Mouse (Mus musculus): ENCODE measurements at regions not wholly inside any gene's neighbourhood (a gene's known extent, or its start where the extent isn't known, plus 50 kb on each side); places are given as distances from the start of the nearest gene placed in this dataset.
A peak's percentile ranks its signal among the peaks of the same experiment; 100 is the strongest.

GRCm38 (mm10) chr2:93135324-93135723 is 52.0 kb upstream of the Trp53i11 start:
- intact Hi-C loops (cut with DNase I): loop anchor here (2.0 to 10.0 kb wide), 3 partner anchors 27 to 129 kb away; partner anchors contain the start of gene Trp53i11
- no peak for DNase-seq

- no peak for DNase-seq
- intact Hi-C loops (cut with DNase I): loop anchor here (10.0 kb wide), 1 partner anchor 131 kb away; no protein-coding TSS in a partner anchor
Observed at GRCm38 (mm10) chr2:93133301-93133971, 53.9 kb upstream of the Trp53i11 start.

GRCm38 (mm10) chr2:93131825-93132623 is 55.3 kb upstream of the Trp53i11 start:
- intact Hi-C loops (cut with DNase I): loop anchor here (10.0 kb wide), 1 partner anchor 133 kb away; no protein-coding TSS in a partner anchor
- peak; percentile 71 to 77 for DNase-seq

- intact Hi-C loops (cut with DNase I): loop anchor here (10.0 kb wide), 1 partner anchor 134 kb away; no protein-coding TSS in a partner anchor
- no peak for DNase-seq
Observed at GRCm38 (mm10) chr2:93131236-93131635, 56.1 kb upstream of the Trp53i11 start.

GRCm38 (mm10) chr2:93129176-93129575 is 58.2 kb upstream of the Trp53i11 start:
- intact Hi-C loops (cut with DNase I): no loop called here
- no peak for DNase-seq

GRCm38 (mm10) chr2:93126595-93127165 is 60.7 kb upstream of the Trp53i11 start:
- DNase-seq: peak; percentile 77 to 83
- intact Hi-C loops (cut with DNase I): loop anchor here (2.0 kb wide), 1 partner anchor 16 kb away; no protein-coding TSS in a partner anchor

GRCm38 (mm10) chr2:93126112-93126511 is 61.2 kb upstream of the Trp53i11 start:
- intact Hi-C loops (cut with DNase I): loop anchor here (2.0 kb wide), 1 partner anchor 17 kb away; no protein-coding TSS in a partner anchor
- no peak for DNase-seq

- no peak for DNase-seq
- intact Hi-C loops (cut with DNase I): loop anchor here (5.0 kb wide), 1 partner anchor 48 kb away; no protein-coding TSS in a partner anchor
Observed at GRCm38 (mm10) chr2:93124866-93125467, 62.4 kb upstream of the Trp53i11 start.

GRCm38 (mm10) chr2:93123829-93124228 is 63.5 kb upstream of the Trp53i11 start:
- no peak for DNase-seq
- intact Hi-C loops (cut with DNase I): loop anchor here (5.0 kb wide), 1 partner anchor 47 kb away; no protein-coding TSS in a partner anchor

- intact Hi-C loops (cut with DNase I): loop anchor here (5.0 kb wide), 1 partner anchor 43 kb away; no protein-coding TSS in a partner anchor
- no peak for DNase-seq
Observed at GRCm38 (mm10) chr2:93120386-93120785, 67.0 kb upstream of the Trp53i11 start.

GRCm38 (mm10) chr2:93119001-93119400 is 68.3 kb upstream of the Trp53i11 start:
- DNase-seq: no peak
- intact Hi-C loops (cut with DNase I): no loop called here

GRCm38 (mm10) chr2:93115303-93115702 is 69.3 kb upstream of the Prdm11 start:
- DNase-seq: no peak
- intact Hi-C loops (cut with DNase I): no loop called here

GRCm38 (mm10) chr2:93113929-93114328 is 68.0 kb upstream of the Prdm11 start:
- intact Hi-C loops (cut with DNase I): no loop called here
- DNase-seq: no peak

GRCm38 (mm10) chr2:93112320-93112719 is 66.4 kb upstream of the Prdm11 start:
- DNase-seq: no peak
- intact Hi-C loops (cut with DNase I): no loop called here

GRCm38 (mm10) chr2:93110898-93111297 is 64.9 kb upstream of the Prdm11 start:
- intact Hi-C loops (cut with DNase I): no loop called here
- no peak for DNase-seq

- no peak for DNase-seq
- intact Hi-C loops (cut with DNase I): no loop called here
Observed at GRCm38 (mm10) chr2:93106581-93106980, 60.6 kb upstream of the Prdm11 start.

- intact Hi-C loops (cut with DNase I): no loop called here
- DNase-seq: no peak
Observed at GRCm38 (mm10) chr2:93101991-93102390, 56.0 kb upstream of the Prdm11 start.

GRCm38 (mm10) chr2:93099780-93100179 is 53.8 kb upstream of the Prdm11 start:
- no peak for DNase-seq
- intact Hi-C loops (cut with DNase I): no loop called here

- no peak for DNase-seq
- intact Hi-C loops (cut with DNase I): no loop called here
Observed at GRCm38 (mm10) chr2:93097016-93097415, 51.0 kb upstream of the Prdm11 start.

- no peak for DNase-seq
- intact Hi-C loops (cut with DNase I): no loop called here
Observed at GRCm38 (mm10) chr2:93096078-93096729, 50.2 kb upstream of the Prdm11 start.
